Mouse (Mus musculus) embryonic facial prominence, embryonic 15.5 days (tissue): Measurements from ENCODE around the gene Loxl1. TPM values are rescaled to one million over a fixed set of nuclear protein-coding genes. Genes with fewer than 3 reads are reported as not detected.
"Not testable (repeated sequence)": the region's sequence is repeated elsewhere in the genome, so short reads cannot be mapped to it uniquely, and the experiment has no call there.

Source experiments
- ATAC-seq: fragments of 200-750 bp; cut with Nextera tagmentation; 2 replicates; pipeline ENCODE4 v1.8.0; 2017; ENCODE audit warnings: low read depth, moderate TSS enrichment; ENCODE audit not compliant: insufficient number of reproducible peaks, low FRiP score, low TSS enrichment
- H3K27ac ChIP-seq: fragments of 300-500 bp; sonication (generic); replicated peaks from 2 replicates; pipeline ENCODE4 v1.5.1; 2015; ENCODE audit warnings: mild to moderate bottlenecking, inconsistent platforms
- H3K27me3 ChIP-seq: fragments of 300-500 bp; sonication (generic); 2 replicates; pipeline ENCODE4 v1.6.1; 2015; ENCODE audit warnings: inconsistent platforms
- H3K36me3 ChIP-seq: fragments of 300-500 bp; sonication (generic); 2 replicates; pipeline ENCODE4 v1.6.1; 2015; ENCODE audit warnings: mild to moderate bottlenecking, inconsistent platforms
- H3K4me1 ChIP-seq: fragments of 300-500 bp; sonication (generic); 2 replicates; pipeline ENCODE4 v1.6.1; 2015; ENCODE audit warnings: inconsistent platforms
- H3K4me2 ChIP-seq: fragments of 300-500 bp; sonication (generic); replicated peaks from 2 replicates; pipeline ENCODE4 v1.6.1; 2015; ENCODE audit warnings: mild to moderate bottlenecking, inconsistent platforms
- H3K4me3 ChIP-seq: fragments of 300-500 bp; sonication (generic); replicated peaks from 2 replicates; pipeline ENCODE4 v1.5.1; 2015; ENCODE audit warnings: mild to moderate bottlenecking, inconsistent platforms
- H3K9ac ChIP-seq: fragments of 300-500 bp; sonication (generic); 2 replicates; pipeline ENCODE4 v1.6.1; 2015; ENCODE audit warnings: inconsistent platforms
- H3K9me3 ChIP-seq: fragments of 300-500 bp; sonication (generic); replicated peaks from 2 replicates; pipeline ENCODE4 v1.6.1; 2016; ENCODE audit warnings: inconsistent platforms
- WGBS: fragments of 180-500 bp; shearing (Covaris S2); methylation state at CpG from one replicate; pipeline ENCODE4 v1.1.7; 2015; 5-methylcytosine and 5-hydroxymethylcytosine counted together
- polyA plus RNA-seq: library from polyadenylated mRNA; unstranded; fragments of >200 nt; fragmentation: Nextera tagmentation; extraction: Ambion mirVana; gene quantifications from 2 replicates; pipeline ENCODE4 v1.2.1, GENCODE M21; 2015

The Loxl1 gene
- polyA plus RNA-seq, 1 experiment from 2014 or later: 89.8 TPM

DNA sequence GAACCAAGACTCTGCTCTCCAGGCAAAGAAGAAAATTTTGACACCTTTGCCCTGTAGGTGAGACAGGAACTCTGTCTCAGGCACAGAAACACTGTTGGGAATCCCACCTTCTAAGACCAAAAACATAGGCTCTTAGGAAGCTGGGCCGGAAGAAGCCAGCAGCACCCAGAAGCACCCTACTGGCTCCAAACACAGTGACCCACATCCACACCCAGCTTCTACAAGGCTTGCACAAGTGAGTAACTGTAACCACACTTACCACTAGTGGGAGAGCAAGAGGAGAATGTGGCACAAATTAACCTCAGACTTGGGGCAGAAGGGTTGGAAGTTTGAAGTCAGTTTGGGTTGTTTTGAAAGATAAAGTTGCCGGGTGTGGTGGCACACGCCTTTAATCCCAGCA, 37.2 kb downstream of the Loxl1 start:
- WGBS: 65% methylated on average over 3 of the region's 3 CpGs
- H3K4me2 ChIP-seq: peak overlapping the region; percentile 11
- H3K36me3 ChIP-seq: no peaks in the 10 kb centered on the region
- no peaks in the 10 kb centered on the region for H3K27me3 ChIP-seq
- H3K4me1 ChIP-seq: peaks cover 22% of the 10 kb centered on the region
- no peak for ATAC-seq
- H3K4me3 ChIP-seq: no peak overlapping the region
- H3K9me3 ChIP-seq: no peaks in the 10 kb centered on the region
- H3K27ac ChIP-seq: peak overlapping the region; percentile 75
- no peak overlapping the region for H3K9ac ChIP-seq

DNA sequence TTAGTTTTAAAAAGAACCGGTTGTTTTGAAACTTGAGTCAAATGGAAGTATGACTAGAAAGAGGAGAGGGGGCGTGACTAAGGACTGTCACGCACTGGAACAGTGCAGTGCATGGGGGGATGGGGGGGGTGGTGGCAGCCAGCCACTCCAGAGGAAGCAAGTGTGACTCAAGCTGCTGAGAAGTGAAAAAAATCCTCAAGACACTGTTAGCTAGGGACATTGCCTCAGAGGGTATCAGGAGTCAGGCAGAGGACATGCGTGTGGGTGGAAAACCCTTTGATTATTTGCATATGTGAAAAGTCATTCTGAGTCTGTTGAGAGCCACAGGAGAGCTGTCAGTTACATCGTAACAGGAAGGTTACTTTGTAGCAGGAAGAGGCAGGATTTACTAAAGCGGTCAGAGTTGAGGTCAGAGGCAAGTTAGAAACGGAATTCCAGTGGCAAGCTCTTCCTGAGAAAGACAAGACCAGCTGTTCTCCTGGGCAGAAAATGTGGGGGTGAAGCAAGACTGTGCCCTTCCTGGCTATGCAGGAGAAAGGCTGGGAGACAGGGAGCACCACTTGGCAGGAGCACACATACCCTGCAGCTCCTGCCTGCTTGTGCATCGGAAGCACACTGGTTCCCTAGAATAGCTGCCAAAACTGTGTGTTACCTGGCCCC, 37.7 kb downstream of the Loxl1 start:
- no peaks in the 10 kb centered on the region for H3K27me3 ChIP-seq
- ATAC-seq: peak; percentile 85
- H3K4me1 ChIP-seq: peaks cover 17% of the 10 kb centered on the region
- peak overlapping the region; percentile 11 for H3K4me2 ChIP-seq
- no peaks in the 10 kb centered on the region for H3K36me3 ChIP-seq
- no peak overlapping the region for H3K9ac ChIP-seq
- peak overlapping the region; percentile 75 for H3K27ac ChIP-seq
- H3K4me3 ChIP-seq: no peak overlapping the region
- WGBS: 3% methylated on average over 8 of the region's 8 CpGs
- H3K9me3 ChIP-seq: no peaks in the 10 kb centered on the region

DNA sequence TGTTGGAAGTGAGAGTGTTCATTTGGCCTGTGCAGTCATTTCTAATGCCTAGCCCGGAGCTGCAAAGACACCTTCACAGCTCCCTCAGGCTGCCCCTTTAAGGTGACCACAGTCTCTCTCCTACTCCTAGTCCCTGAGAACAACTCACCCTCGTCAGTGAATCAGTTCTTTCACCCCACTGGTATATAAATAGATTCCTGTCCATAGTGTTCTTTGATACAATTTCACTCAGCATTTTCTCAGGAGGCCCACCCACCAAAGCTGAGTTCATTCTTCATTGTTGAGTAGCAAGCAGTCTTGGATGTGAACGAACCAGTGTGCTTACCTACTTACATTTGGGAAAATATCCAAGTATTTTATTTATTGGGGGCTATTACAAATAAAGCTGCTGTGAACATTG, 38.4 kb downstream of the Loxl1 start:
- H3K4me2 ChIP-seq: peak overlapping the region; percentile 11; the same call in 1 of the 2 replicates
- H3K4me1 ChIP-seq: peaks cover 17% of the 10 kb centered on the region
- peak overlapping the region; percentile 75 for H3K27ac ChIP-seq
- no peaks in the 10 kb centered on the region for H3K9me3 ChIP-seq
- ATAC-seq: no peak
- no peaks in the 10 kb centered on the region for H3K36me3 ChIP-seq
- 39% methylated on average over 3 of the region's 3 CpGs for WGBS
- no peak overlapping the region for H3K9ac ChIP-seq
- H3K4me3 ChIP-seq: no peak overlapping the region
- no peaks in the 10 kb centered on the region for H3K27me3 ChIP-seq

DNA sequence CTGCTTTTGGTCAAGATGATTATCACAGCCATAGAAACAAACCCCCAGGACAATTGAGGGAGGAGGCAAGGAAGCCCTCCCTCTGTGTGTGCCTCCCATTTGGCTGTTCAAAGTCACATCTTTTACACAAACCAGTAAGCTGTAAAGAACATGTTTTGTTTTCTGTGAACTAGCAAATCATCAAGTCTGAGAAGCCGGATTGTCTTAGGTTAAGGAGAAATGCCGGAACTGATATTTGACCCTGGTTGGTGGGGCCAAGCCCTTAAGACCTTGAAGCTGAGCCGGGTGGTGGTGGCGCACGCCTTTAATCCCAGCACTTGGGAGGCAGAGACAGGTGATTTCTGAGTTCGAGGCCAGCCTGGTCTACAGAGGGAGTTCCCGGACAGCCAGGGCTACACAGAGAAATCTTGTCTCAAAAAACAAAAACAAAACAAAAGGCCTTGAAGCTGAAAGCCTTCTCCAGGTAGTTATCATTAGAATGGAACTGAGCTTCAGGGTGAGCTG, 38.8 kb downstream of the Loxl1 start:
- no peak overlapping the region for H3K4me3 ChIP-seq
- no peaks in the 10 kb centered on the region for H3K9me3 ChIP-seq
- no peak for ATAC-seq
- no peaks in the 10 kb centered on the region for H3K36me3 ChIP-seq
- 69% methylated on average over 7 of the region's 7 CpGs for WGBS
- H3K27me3 ChIP-seq: no peaks in the 10 kb centered on the region
- H3K4me1 ChIP-seq: peaks cover 17% of the 10 kb centered on the region
- H3K27ac ChIP-seq: peak overlapping the region; percentile 75; the same call in 1 of the 2 replicates
- no peak overlapping the region for H3K9ac ChIP-seq
- no peak overlapping the region for H3K4me2 ChIP-seq

DNA sequence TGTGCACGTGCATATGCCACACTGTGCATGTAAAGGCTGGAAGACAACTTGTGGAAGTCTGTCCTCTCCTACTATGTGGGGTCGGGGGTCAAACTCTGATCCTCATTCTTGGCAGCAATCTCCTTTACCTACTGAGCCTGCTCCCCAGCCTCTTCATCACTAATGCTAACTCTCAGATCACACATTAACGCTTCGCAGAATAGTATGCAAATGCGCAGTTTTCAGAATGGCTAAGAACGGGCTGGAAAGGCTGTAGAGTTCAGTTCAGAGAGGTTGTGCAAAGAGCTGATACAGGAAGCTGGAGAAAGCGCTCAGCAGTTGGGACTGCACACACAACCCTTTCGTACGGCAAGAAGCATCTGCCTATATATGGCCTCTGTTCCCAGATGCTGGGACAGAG, 40.1 kb downstream of the Loxl1 start:
- Histone ChIP-seq H3K4me1 (peaks cover 17% of the 10 kb centered on the region), H3K36me3 (no peaks in the 10 kb centered on the region)
- WGBS: 78% methylated on average over 9 of the region's 9 CpGs

DNA sequence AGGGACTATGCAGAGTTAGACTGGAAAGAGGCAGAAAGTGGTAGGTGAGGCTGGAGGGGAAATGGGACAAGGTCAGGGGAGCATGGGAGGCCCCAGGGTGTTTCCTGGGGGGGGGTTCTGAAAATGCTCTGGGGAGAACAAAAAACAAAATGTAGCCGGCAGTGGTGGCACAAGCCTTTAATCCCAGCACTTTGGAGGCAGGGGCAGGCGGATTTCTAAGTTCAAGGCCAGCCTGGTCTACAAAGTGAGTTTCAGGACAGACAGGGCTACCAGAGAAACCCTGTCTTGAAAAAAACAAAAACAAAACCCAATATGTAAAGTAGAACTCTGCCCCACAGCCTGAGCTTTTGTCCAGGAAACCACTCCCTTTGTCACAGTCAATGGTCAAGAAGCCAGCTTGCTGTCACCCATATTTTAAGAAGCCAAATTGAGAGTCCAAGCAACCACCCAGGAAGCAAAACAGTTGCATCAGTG, 40.9 kb downstream of the Loxl1 start:
- WGBS: 82% methylated on average over 2 of the region's 2 CpGs

More for the DNA sequence above, 40.1 kb downstream of the Loxl1 start:
- H3K27ac ChIP-seq: no peak overlapping the region
- no peaks in the 10 kb centered on the region for H3K9me3 ChIP-seq
- ATAC-seq: no peak
- no peak overlapping the region for H3K4me2 ChIP-seq
- H3K4me3 ChIP-seq: no peak overlapping the region
- H3K9ac ChIP-seq: no peak overlapping the region
- H3K27me3 ChIP-seq: no peaks in the 10 kb centered on the region

DNA sequence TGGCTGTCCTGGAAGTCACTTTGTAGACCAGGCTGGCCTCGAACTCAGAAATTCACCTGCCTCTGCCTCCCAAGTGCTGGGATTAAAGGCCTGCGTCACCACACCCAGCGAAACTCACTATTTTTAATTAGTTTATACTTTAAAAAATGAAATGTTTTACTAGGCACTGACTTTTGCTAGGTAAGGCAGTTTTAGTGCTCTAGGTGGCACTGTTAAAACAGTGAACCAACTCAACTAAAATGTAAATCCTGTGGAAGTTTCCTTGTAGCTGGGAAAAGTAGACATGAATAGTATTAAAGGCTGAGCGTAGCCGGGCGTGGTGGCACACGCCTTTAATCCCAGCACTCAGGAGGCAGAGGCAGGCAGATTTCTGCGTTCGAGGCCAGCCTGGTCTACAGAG, 41.4 kb downstream of the Loxl1 start:
- ATAC-seq, H3K9me3 ChIP-seq, H3K9ac ChIP-seq, H3K4me3 ChIP-seq, H3K27me3 ChIP-seq, H3K4me2 ChIP-seq, H3K36me3 ChIP-seq, H3K27ac ChIP-seq: not testable (repeated sequence)
- H3K4me1 ChIP-seq: peaks cover 22% of the 10 kb centered on the region
- 92% methylated on average over 9 of the region's 9 CpGs for WGBS

More for the DNA sequence above, 40.9 kb downstream of the Loxl1 start:
- Histone ChIP-seq H3K4me3 (no peak overlapping the region), H3K27me3 (no peaks in the 10 kb centered on the region), H3K4me2 (no peak overlapping the region), H3K9me3 (no peaks in the 10 kb centered on the region), H3K36me3 (no peaks in the 10 kb centered on the region), H3K4me1 (peaks cover 17% of the 10 kb centered on the region), H3K27ac (no peak overlapping the region), H3K9ac (no peak overlapping the region)
- no peak for ATAC-seq

DNA sequence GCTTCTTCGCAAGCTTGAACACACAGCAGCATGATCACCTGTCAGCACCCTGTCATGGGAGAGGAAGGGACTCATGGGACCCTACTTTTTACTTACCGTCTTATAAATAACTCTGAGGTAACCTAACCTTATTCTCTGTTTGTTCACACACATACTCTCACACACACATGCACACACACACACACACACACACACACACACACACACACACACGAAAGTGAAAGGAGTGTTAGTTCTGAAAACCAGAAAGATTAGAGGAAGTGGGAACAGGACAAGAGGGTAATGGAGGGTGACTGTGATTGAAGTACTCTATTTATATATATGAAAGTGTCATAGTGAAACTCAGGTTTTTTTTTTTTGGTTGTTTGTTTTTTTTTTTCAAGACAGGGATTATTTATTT, 41.9 kb downstream of the Loxl1 start:
- Histone ChIP-seq H3K9me3 (no peaks in the 10 kb centered on the region), H3K27me3 (no peaks in the 10 kb centered on the region), H3K36me3 (no peaks in the 10 kb centered on the region), H3K4me1 (peaks cover 26% of the 10 kb centered on the region), H3K9ac (no peak overlapping the region), H3K4me3 (no peak overlapping the region), H3K4me2 (no peak overlapping the region), H3K27ac (no peak overlapping the region)
- 80% methylated on average over 3 of the region's 3 CpGs for WGBS
- ATAC-seq: no peak

DNA sequence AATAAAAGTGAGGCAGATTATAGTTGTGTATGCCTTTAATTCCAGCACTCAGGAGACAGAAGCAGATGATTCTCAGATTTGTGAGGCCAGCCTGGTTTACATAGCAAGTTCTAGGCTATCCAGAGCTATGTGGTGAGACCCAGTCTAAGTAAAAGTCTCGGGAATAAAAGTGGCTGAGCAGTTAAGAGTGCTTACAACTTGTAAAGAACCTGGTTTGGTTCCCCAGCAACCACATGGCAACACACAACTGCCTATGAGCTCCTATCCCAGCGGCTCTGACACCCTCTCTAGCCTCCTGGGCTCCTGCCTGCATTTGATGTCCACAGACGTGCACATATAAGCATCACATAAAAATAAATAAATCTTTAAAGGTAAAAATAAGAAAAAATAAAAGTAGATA, 42.9 kb downstream of the Loxl1 start:
- 55% methylated on average over 3 of the region's 3 CpGs for WGBS
- H3K36me3 ChIP-seq: no peaks in the 10 kb centered on the region
- no peak overlapping the region for H3K4me2 ChIP-seq
- ATAC-seq: no peak
- peaks cover 18% of the 10 kb centered on the region for H3K4me1 ChIP-seq
- no peaks in the 10 kb centered on the region for H3K27me3 ChIP-seq
- no peaks in the 10 kb centered on the region for H3K9me3 ChIP-seq
- H3K9ac ChIP-seq: no peak overlapping the region
- H3K27ac ChIP-seq: no peak overlapping the region
- no peak overlapping the region for H3K4me3 ChIP-seq

DNA sequence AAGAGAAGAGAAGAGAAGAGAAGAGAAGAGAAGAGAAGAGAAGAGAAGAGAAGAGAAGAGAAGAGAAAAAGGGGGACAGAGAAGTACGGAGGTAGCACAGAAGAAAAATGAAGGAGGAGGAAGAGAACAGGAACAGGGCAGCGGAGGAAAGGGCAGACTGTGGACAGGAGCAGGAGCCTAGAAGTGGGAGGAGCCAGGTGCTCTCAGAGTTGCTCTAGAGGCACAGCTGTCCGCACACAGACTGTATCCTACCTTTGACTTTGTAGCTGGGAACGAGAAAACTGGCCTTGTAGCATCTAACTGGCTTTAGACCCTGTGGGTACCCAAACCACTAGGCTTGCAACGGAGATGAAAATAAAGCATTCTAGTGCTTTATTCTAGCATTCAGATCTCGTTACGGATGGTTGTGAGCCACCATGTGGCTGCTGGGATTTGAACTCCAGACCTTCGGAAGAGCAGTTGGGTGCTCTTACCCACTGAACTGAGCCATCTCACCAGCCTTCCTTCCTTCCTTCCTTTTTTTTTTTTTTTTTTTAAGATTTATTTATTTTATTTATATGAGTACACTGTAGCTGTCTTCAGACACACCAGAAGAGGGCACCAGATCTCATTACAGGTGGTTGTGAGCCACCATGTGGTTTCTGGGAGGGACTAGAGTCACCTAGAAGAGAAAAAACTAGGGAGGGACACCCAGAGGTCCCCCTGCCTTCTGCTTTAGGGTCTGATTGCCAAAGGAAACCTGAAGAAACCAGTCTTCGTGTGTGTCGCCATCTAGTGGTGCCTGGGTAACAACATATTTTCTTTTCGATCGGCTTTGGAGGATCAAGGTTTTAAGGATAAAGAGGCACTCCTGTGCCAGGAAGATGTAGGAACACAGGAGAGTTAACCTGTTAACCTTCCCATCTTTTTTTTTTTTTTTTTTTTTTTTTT, 44.3 kb downstream of the Loxl1 start:
- 50% methylated on average over 12 of the region's 12 CpGs for WGBS
- no peak overlapping the region for H3K27ac ChIP-seq
- no peak overlapping the region for H3K9ac ChIP-seq
- H3K4me1 ChIP-seq: peaks cover 9% of the 10 kb centered on the region; the same call in 1 of the 2 replicates
- H3K36me3 ChIP-seq: no peaks in the 10 kb centered on the region
- no peaks in the 10 kb centered on the region for H3K27me3 ChIP-seq
- H3K4me2 ChIP-seq: no peak overlapping the region
- H3K9me3 ChIP-seq: no peaks in the 10 kb centered on the region
- no peak overlapping the region for H3K4me3 ChIP-seq
- no peak for ATAC-seq

DNA sequence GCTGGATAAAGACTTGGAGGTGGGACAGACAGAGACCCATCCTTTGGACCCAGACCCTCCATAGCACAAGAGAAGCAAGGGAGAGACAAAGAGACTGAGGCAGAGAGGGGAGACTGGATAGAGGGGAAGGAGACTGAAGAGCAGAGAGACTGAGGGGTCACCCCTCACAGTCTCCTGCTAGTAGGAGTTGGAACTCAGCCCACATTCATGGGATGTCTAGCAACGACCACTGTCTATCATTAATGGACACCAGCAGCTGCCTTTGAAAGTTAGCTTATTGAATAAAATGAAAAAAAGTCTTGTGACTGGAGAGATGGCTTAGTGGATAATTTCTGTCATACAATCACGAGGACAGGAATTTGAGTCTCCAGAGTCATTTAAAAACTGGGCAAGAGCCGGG, 45.9 kb downstream of the Loxl1 start:
- Histone ChIP-seq H3K4me2 (no peak overlapping the region), H3K9ac (no peak overlapping the region), H3K4me1 (peaks cover 9% of the 10 kb centered on the region; the same call in 1 of the 2 replicates), H3K36me3 (peaks cover 10% of the 10 kb centered on the region), H3K9me3 (no peaks in the 10 kb centered on the region), H3K4me3 (no peak overlapping the region), H3K27me3 (no peaks in the 10 kb centered on the region), H3K27ac (peak overlapping the region; percentile 60)
- WGBS: 42% methylated on average over 3 of the region's 3 CpGs
- ATAC-seq: 0 out of 2 replicates have a peak, but pooled peaks have one; percentile 48
